Comparison of ENCODE assay signal across 8 mouse cellular contexts in the genomic region with DNA sequence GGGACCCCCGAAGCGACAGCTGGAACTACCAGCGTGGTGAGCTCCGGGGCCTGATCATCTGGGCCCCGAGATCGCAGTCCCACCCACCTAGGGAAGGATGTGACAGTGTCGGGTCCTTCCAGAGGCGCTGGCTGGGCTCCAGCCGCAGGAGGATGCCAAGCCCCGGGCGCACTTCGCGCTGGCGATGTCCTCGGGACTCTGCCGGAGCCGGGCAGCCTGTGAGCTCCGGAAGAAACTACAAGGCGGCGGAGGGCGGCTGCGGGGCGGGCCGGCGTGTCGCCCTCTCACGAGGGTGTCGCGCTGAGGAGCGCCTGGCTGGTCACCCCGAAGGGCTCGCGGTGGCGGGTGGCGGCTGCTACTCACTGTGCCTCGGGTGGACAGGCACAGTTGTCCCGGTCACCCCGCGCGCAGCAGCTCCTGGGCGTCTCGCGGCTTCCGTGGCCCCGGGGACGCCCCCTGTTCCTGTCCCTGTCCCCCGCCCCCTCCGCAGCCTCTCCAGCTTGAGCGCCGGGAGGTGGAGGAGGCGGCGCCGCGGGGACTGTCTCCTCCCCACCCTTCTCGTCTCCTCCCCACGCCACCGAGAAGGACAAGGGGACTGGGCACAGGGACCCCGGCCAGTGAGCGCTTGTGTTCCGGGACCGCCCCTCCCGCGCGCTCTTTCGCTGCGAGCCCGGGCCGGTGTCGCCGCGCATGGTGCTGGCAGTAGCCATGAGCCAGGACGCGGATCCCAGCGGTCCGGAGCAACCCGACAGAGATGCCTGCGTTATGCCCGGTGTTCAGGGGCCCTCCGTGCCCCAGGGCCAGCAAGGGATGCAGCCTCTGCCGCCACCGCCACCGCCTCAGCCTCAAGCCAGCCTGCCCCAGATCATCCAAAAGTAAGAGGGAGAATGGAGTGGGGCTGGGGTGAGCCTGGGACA. TPM values are rescaled to one million over a fixed set of nuclear protein-coding genes. Genes with fewer than 3 reads are reported as not detected.
DNase-seq lines count a peak whose midpoint lies in the region; ATAC-seq lines count a peak whose summit lies in the region.

Gene Rbm20, plus strand, starts transcription at position 589 of the 917 bp plus-strand sequence.

- H3K4me1 ChIP-seq in intestine, embryonic 16.5 days (ENCODE audit: control insufficient read depth, insufficient read depth, low read length), result peaks cover 11% of the 10 kb centered on the region
- peaks cover 11% of the 10 kb centered on the region; the same call in 1 of the 2 replicates for H3K4me1 ChIP-seq in liver, embryonic 13.5 days (replicated peaks)
- H3K4me1 ChIP-seq in neural tube, embryonic 12.5 days, result peaks cover 24% of the 10 kb centered on the region

- no peak within 1 kb of the TSS for H3K27ac ChIP-seq in intestine, embryonic 16.5 days (ENCODE audit: low read length)
- H3K27ac ChIP-seq in liver, embryonic 13.5 days, result no peak within 1 kb of the TSS
- no peak within 1 kb of the TSS for H3K27ac ChIP-seq in neural tube, embryonic 12.5 days

- H3K27me3 ChIP-seq in intestine, embryonic 16.5 days (replicated peaks; ENCODE audit: control insufficient read depth, insufficient read depth, low read length), result peaks cover 48% of the 10 kb centered on the region
- peaks cover 86% of the 10 kb centered on the region for H3K27me3 ChIP-seq in liver, embryonic 13.5 days
- peaks cover 52% of the 10 kb centered on the region for H3K27me3 ChIP-seq in neural tube, embryonic 12.5 days (replicated peaks)

- H3K4me2 ChIP-seq in intestine, embryonic 16.5 days (ENCODE audit: low read depth, low read length), result peak within 1 kb of the TSS; percentile 100
- peak within 1 kb of the TSS; percentile 74 for H3K4me2 ChIP-seq in liver, embryonic 13.5 days
- peak within 1 kb of the TSS; percentile 100 for H3K4me2 ChIP-seq in neural tube, embryonic 12.5 days (replicated peaks)

- peak; percentile 28 for DNase-seq in urinary bladder, adult 2 months (ENCODE audit: low spot score)
- DNase-seq in urinary bladder, postnatal 10 days (ENCODE audit: low spot score), result no peak
- DNase-seq in embryo, embryonic 11 days, result peak; percentile 71
- DNase-seq in heart, adult 18-20 months, result peak; percentile 77 to 83
- no peak for DNase-seq in liver, embryonic 13.5 days
- no peak for DNase-seq in MN1 (ENCODE audit: low spot score)

- no peaks in the 10 kb centered on the region for H3K9me3 ChIP-seq in intestine, embryonic 16.5 days (ENCODE audit: control insufficient read depth, low read length)
- no peaks in the 10 kb centered on the region for H3K9me3 ChIP-seq in liver, embryonic 13.5 days (replicated peaks)
- no peaks in the 10 kb centered on the region for H3K9me3 ChIP-seq in neural tube, embryonic 12.5 days

- peak within 1 kb of the TSS; percentile 67 for H3K4me3 ChIP-seq in intestine, embryonic 16.5 days (ENCODE audit: low read length)
- H3K4me3 ChIP-seq in liver, embryonic 13.5 days (replicated peaks), result peak within 1 kb of the TSS; percentile 57
- peak within 1 kb of the TSS; percentile 43 for H3K4me3 ChIP-seq in neural tube, embryonic 12.5 days

- WGBS in intestine, embryonic 16.5 days, result under 1% methylated on average over 82 of the region's 82 CpGs
- WGBS in liver, embryonic 13.5 days (ENCODE audit: insufficient replicate concordance), result 2% methylated on average over 73 of the region's 82 CpGs
- under 1% methylated on average over 81 of the region's 82 CpGs for WGBS in neural tube, embryonic 12.5 days

- no peaks in the 10 kb centered on the region for H3K36me3 ChIP-seq in intestine, embryonic 16.5 days (ENCODE audit: control insufficient read depth, insufficient read depth, low read length)
- H3K36me3 ChIP-seq in liver, embryonic 13.5 days, result no peaks in the 10 kb centered on the region
- no peaks in the 10 kb centered on the region for H3K36me3 ChIP-seq in neural tube, embryonic 12.5 days

- peak; percentile 63 for ATAC-seq in intestine, embryonic 16.5 days
- ATAC-seq in liver, embryonic 13.5 days (ENCODE audit: low read depth), result no peak
- peak; percentile 70 for ATAC-seq in neural tube, embryonic 12.5 days (ENCODE audit: low FRiP score, low read depth)

- H3K9ac ChIP-seq in intestine, embryonic 16.5 days (ENCODE audit: low read depth, low read length), result peak within 1 kb of the TSS; percentile 65
- 0 out of 2 replicates have a peak within 1 kb of the TSS, but pooled peaks have one; percentile 29 for H3K9ac ChIP-seq in liver, embryonic 13.5 days
- peak within 1 kb of the TSS; percentile 58 for H3K9ac ChIP-seq in neural tube, embryonic 12.5 days

RNA-seq across cellular contexts. Expression of gene Rbm20, which starts in this region (rescaled TPM):
- polyA plus RNA-seq in urinary bladder, adult 2 months (2012; rRNA removed), result 4.4 and 4.5 TPM in 2 replicates
- total RNA-seq in heart, adult 18-20 months (2021), result 100 to 1,000 TPM; 175 to 184 TPM
- 0.83 and 1.1 TPM in 2 replicates for polyA plus RNA-seq in intestine, embryonic 16.5 days (2015; fragmentation: Nextera tagmentation; extraction: Ambion mirVana)
- 0.05 and 0.33 TPM in 2 replicates for polyA plus RNA-seq in liver, embryonic 13.5 days (2015; fragmentation: Nextera tagmentation; extraction: Ambion mirVana)
- 0.97 and 0.98 TPM in 2 replicates for polyA plus RNA-seq in neural tube, embryonic 12.5 days (2016; fragmentation: Nextera tagmentation; extraction: Ambion mirVana)

Comparison
In these comparisons a context has a peak if more than half of its experiments do, and no peak if none do; other contexts are left out.
1. DNase-seq: peak in urinary bladder, adult 2 months (single experiment), embryo, embryonic 11 days (single experiment) and heart, adult 18-20 months (2 of 2); none in urinary bladder, postnatal 10 days (single experiment), liver, embryonic 13.5 days (single experiment) and MN1 (single experiment).
2. Peak in ATAC-seq, H3K4me3 ChIP-seq, H3K9ac ChIP-seq and H3K4me2 ChIP-seq in neural tube, embryonic 12.5 days; RNA of the gene not detected or under 1 TPM.
3. Peak in every context shown above with its lines, with median percentiles within 50 percentile points of each other: H3K4me2 ChIP-seq, H3K4me3 ChIP-seq and H3K9ac ChIP-seq.